Mouse (Mus musculus) intestine, embryonic 14.5 days (tissue): ENCODE data around the gene Bbx. TPM values are rescaled to one million over a fixed set of nuclear protein-coding genes. Genes with fewer than 3 reads are reported as not detected.

Experiments used
- ATAC-seq: fragments of 200-750 bp; cut with Nextera tagmentation; replicated peaks from 2 replicates; pipeline ENCODE4 v1.8.0; 2017; ENCODE audit warnings: low read depth, moderate number of reproducible peaks, moderate TSS enrichment, moderate library complexity; ENCODE audit not compliant: low FRiP score, low TSS enrichment
- DNase-seq: peaks from one replicate; pipeline ENCODE4 v3.0.0-alpha.2; 2018; ENCODE audit warnings: low spot score
- H3K27ac ChIP-seq: fragments of 300-500 bp; sonication (generic); 2 replicates; pipeline ENCODE4 v1.5.1; 2014; ENCODE audit warnings: low read depth, mild to moderate bottlenecking, control low read depth
- H3K27me3 ChIP-seq: fragments of 300-500 bp; sonication (generic); replicated peaks from 2 replicates; pipeline ENCODE4 v1.6.1; 2014; ENCODE audit warnings: low read length, control low read depth; ENCODE audit not compliant: control insufficient read depth, insufficient read depth
- H3K36me3 ChIP-seq: fragments of 300-500 bp; sonication (generic); 2 replicates; pipeline ENCODE4 v1.6.1; 2014; ENCODE audit warnings: low read length, control low read depth; ENCODE audit not compliant: control insufficient read depth, insufficient read depth
- H3K4me1 ChIP-seq: fragments of 300-500 bp; sonication (generic); replicated peaks from 2 replicates; pipeline ENCODE4 v1.6.1; 2014; ENCODE audit warnings: low read length, control low read depth, mixed read lengths; ENCODE audit not compliant: control insufficient read depth, insufficient read depth
- H3K4me2 ChIP-seq: fragments of 300-500 bp; sonication (generic); 2 replicates; pipeline ENCODE4 v1.6.1; 2014; ENCODE audit warnings: low read length
- H3K4me3 ChIP-seq: fragments of 300-500 bp; sonication (generic); 2 replicates; pipeline ENCODE4 v1.5.1; 2014; ENCODE audit warnings: low read depth, low read length, control low read depth, mixed read lengths
- H3K9ac ChIP-seq: fragments of 300-500 bp; sonication (generic); 2 replicates; pipeline ENCODE4 v1.6.1; 2014; ENCODE audit warnings: mild to moderate bottlenecking, low read length
- H3K9me3 ChIP-seq: fragments of 300-500 bp; sonication (generic); 2 replicates; pipeline ENCODE4 v1.6.1; 2016; ENCODE audit warnings: low read length, control low read depth; ENCODE audit not compliant: control insufficient read depth
- WGBS: fragments of 180-500 bp; shearing (Covaris S2); extraction: QIAGEN DNeasy Blood & Tissue Kit; methylation state at CpG from one replicate; pipeline ENCODE4 v1.1.7; 2014; 5-methylcytosine and 5-hydroxymethylcytosine counted together
- polyA plus RNA-seq: library from polyadenylated mRNA; unstranded; fragments of >200 nt; fragmentation: Nextera tagmentation; extraction: Ambion mirVana; gene quantifications from 2 replicates; pipeline ENCODE4 v1.2.1, GENCODE M21; 2014

Bbx gene
- polyA plus RNA-seq, 1 experiment from 2014 or later, result 34.0 TPM

DNA sequence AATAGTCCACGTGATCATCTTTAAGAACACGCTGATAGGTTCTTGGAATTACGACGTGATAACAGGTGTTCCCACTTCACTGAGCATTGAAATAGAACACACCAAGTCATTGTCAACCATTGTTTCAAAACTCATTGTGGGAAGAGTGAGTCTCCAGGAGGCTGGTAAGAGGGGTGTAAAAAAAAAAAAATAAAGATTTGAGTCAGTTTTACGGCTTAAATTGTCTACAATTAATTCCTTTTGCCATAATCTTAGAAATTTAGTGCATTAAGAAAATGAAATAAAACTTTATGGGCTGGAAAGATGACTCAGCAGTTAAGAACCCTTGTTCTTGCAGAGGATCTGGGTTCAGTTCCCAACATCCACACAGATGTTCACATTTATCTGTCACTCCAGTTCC lies 261.4 kb downstream of the Bbx start:
- Histone ChIP-seq H3K4me1 (no peaks in the 10 kb centered on the region), H3K4me3 (no peak overlapping the region), H3K27ac (no peak overlapping the region), H3K4me2 (no peak overlapping the region), H3K27me3 (no peaks in the 10 kb centered on the region), H3K9ac (no peak overlapping the region), H3K36me3 (no peaks in the 10 kb centered on the region), H3K9me3 (no peaks in the 10 kb centered on the region)
- DNase-seq (no peak), ATAC-seq (no peak)
- 92% methylated on average over 5 of the region's 5 CpGs for WGBS

DNA sequence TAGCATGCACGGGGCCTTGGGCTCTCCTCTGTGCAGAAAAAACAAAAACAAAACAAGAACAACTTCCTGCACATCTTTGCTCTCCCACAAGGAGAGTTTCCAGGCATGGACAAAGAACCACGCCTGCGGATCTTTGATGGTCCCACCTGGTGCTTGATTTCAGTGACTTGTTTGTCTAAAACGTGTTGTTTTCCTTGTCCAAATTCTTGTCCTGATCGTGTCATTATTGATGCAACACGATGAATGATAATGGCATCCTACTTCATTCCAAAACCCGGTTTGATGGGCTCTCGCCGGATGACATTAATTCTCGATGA lies 264.2 kb downstream of the Bbx start:
- Histone ChIP-seq H3K27ac (no peak overlapping the region), H3K9ac (no peak overlapping the region), H3K4me2 (no peak overlapping the region), H3K36me3 (no peaks in the 10 kb centered on the region), H3K9me3 (no peaks in the 10 kb centered on the region), H3K27me3 (no peaks in the 10 kb centered on the region), H3K4me1 (no peaks in the 10 kb centered on the region), H3K4me3 (no peak overlapping the region)
- WGBS, result 89% methylated on average over 10 of the region's 10 CpGs
- ATAC-seq, result no peak
- peak; percentile 25 for DNase-seq

DNA sequence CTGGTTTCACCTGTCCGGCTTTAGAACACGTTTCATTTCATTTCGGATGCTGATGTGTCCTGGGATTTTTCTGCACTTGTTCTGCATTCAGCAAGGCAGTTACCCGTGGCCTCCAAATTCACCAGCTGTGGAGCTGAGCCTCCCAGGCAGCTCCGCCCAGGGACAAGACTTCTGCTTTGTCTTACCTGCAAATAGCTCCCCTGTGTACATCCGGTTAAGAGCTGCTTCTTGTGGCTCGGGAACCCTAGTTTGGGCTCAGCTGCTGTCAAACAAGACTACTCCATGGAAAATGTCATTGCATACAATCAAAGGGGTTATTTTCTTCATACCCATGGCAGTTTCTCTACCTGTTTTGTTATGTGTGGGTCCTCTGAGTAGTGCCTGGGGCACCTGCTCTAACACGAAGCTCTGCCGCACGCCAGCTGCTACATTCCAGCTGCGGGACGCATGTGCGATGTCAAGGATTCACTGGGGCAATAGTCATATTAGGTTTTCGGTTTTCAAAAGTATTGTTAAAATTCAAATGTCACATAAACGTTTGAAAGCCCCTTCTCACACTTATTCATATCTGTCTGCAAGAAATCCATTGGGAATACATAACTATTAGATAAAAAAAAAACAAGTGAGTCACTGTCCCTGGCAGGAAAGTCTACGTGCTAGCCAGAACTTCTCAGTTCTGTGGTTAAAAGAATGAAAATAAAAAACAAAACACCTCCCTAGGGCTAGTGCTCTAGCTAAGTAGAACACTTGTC lies 264.8 kb downstream of the Bbx start:
- H3K9ac ChIP-seq, result no peak overlapping the region
- H3K27ac ChIP-seq, result no peak overlapping the region
- no peak overlapping the region for H3K4me3 ChIP-seq
- no peak for ATAC-seq
- H3K4me1 ChIP-seq, result no peaks in the 10 kb centered on the region
- H3K9me3 ChIP-seq, result no peaks in the 10 kb centered on the region
- H3K27me3 ChIP-seq, result no peaks in the 10 kb centered on the region
- DNase-seq, result peak; percentile 31
- H3K4me2 ChIP-seq, result no peak overlapping the region
- WGBS, result 81% methylated on average over 16 of the region's 16 CpGs
- no peaks in the 10 kb centered on the region for H3K36me3 ChIP-seq

DNA sequence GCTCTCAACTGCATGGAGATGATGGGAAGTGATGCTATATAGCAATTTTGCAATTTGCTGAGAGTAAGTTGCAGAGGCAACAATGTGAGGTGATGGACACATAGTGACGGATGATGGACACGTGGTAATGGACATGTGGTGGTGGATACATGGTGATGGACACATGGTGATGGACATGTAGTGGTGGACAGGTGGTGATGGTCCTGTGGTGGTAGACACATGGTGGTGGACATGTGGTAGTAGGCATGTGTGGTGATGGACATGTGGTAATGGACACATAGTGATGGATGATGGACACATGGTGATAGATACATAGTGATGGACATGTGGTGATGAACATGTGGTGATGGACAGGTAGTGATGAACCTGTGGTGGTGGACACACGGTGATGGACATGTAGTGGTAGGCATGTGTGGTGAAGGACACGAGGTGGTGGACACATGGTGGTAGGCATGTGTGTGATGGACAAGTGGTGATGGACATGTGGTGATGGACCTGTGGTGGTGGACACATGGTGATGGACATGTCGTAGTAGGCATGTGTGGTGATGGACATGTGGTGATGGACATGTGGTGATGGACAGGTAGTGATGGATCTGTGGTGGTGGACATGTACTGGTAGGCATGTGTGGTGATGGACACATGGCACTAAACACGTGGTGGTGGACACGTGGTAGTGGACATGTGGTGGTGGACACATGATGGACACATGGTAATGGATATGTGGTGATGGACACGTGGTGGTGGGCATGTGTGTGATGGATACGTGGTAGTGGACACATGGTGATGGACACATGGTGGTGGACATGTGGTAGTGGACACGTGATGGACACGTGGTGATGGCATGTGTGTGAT lies 271.5 kb downstream of the Bbx start:
- H3K36me3 ChIP-seq, result no peaks in the 10 kb centered on the region

DNA sequence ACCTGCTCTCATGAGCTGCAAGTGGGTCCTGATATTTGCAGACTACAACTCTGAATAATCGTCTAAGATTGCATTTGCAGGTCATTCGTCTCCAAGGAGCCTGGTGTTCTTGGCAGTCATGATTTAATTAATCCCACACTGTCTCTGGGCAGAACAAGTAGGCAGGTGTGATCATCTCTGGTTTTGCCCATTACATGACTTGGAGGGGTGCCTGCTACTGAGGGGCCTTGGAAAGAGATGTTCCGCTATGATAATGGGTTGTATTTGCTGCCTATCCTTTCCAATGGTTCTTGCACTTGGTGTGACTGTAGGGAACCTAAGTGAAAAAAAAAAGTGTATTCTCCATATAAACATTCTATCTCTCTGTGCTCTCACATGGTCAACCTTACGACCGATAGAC lies 273.6 kb downstream of the Bbx start:
- no peaks in the 10 kb centered on the region for H3K36me3 ChIP-seq

More for the DNA sequence above, 271.5 kb downstream of the Bbx start:
- WGBS, result 93% methylated on average over 11 of the region's 11 CpGs
- Histone ChIP-seq H3K9me3 (no peaks in the 10 kb centered on the region), H3K27me3 (no peaks in the 10 kb centered on the region), H3K9ac (no peak overlapping the region), H3K4me2 (no peak overlapping the region), H3K4me3 (no peak overlapping the region), H3K4me1 (no peaks in the 10 kb centered on the region), H3K27ac (no peak overlapping the region)
- ATAC-seq, result peak; percentile 47; the same call in 1 of the 2 replicates
- DNase-seq, result peak; percentile 40

DNA sequence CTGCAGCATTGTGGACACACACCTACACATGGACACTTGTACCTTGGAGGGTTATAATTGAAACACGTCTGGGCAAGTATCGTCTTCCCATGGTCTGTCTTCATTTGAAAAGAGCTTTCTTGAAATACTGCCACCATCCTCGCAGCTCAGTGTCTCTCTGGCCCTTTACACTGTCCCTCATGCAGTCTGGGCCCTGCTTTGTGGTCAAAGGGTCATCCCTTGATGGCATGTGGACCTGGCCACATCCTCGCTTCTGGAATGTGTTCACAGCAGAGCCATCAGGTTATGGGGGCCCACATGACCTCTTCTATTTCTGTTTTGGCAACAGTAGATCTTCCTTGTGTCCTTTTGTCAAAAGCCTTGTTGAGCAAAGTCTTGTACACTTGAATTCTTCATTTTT lies 282.6 kb downstream of the Bbx start:
- WGBS, result 80% methylated on average over 4 of the region's 4 CpGs
- ATAC-seq, result no peak
- no peaks in the 10 kb centered on the region for H3K9me3 ChIP-seq
- H3K4me3 ChIP-seq, result no peak overlapping the region
- H3K36me3 ChIP-seq, result no peaks in the 10 kb centered on the region
- H3K4me2 ChIP-seq, result no peak overlapping the region
- H3K27me3 ChIP-seq, result no peaks in the 10 kb centered on the region
- no peak overlapping the region for H3K9ac ChIP-seq
- no peak overlapping the region for H3K27ac ChIP-seq
- H3K4me1 ChIP-seq, result no peaks in the 10 kb centered on the region
- peak; percentile 40 for DNase-seq

More for the DNA sequence above, 273.6 kb downstream of the Bbx start:
- Histone ChIP-seq H3K9ac (no peak overlapping the region), H3K4me2 (no peak overlapping the region), H3K4me3 (no peak overlapping the region), H3K27ac (no peak overlapping the region), H3K9me3 (no peaks in the 10 kb centered on the region), H3K4me1 (no peaks in the 10 kb centered on the region), H3K27me3 (no peaks in the 10 kb centered on the region)
- ATAC-seq (no peak), DNase-seq (peak; percentile 20)
- WGBS, result 80% methylated on average over 5 of the region's 5 CpGs

DNA sequence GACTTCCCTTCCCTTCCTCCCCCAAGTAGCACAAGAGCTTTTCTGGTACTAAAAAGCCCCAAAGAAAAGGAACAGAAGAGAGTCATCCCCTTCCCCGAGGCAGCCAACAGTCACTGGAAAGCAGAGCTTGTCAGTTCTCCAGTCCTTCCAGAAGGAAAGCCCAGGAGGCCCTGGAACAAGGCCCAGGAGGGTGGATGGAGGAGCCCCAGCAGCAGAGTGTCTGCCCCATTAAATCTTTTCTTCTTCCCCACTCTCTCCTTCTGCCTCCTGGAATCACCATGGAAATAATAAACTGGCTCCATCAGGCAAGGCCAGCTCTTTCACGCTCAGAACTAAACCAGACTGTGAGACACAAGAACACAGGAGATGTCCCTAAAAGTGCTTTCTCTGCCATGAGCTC lies 284.3 kb downstream of the Bbx start:
- Histone ChIP-seq H3K4me2 (no peak overlapping the region), H3K4me1 (no peaks in the 10 kb centered on the region), H3K9ac (no peak overlapping the region), H3K9me3 (no peaks in the 10 kb centered on the region), H3K4me3 (no peak overlapping the region), H3K36me3 (no peaks in the 10 kb centered on the region), H3K27ac (no peak overlapping the region), H3K27me3 (no peaks in the 10 kb centered on the region)
- DNase-seq (peak; percentile 36), ATAC-seq (no peak)
- WGBS, result 85% methylated on average over 2 of the region's 2 CpGs
